Mouse (Mus musculus): ENCODE measurements around the gene Arid4a. TPM values are rescaled to one million over a fixed set of nuclear protein-coding genes. Genes with fewer than 3 reads are reported as not detected.

The Arid4a gene
- polyA plus RNA-seq (2012; rRNA removed; ENCODE audit: low replicate concordance), result 0.57 and 0.99 TPM in 2 replicates

DNA sequence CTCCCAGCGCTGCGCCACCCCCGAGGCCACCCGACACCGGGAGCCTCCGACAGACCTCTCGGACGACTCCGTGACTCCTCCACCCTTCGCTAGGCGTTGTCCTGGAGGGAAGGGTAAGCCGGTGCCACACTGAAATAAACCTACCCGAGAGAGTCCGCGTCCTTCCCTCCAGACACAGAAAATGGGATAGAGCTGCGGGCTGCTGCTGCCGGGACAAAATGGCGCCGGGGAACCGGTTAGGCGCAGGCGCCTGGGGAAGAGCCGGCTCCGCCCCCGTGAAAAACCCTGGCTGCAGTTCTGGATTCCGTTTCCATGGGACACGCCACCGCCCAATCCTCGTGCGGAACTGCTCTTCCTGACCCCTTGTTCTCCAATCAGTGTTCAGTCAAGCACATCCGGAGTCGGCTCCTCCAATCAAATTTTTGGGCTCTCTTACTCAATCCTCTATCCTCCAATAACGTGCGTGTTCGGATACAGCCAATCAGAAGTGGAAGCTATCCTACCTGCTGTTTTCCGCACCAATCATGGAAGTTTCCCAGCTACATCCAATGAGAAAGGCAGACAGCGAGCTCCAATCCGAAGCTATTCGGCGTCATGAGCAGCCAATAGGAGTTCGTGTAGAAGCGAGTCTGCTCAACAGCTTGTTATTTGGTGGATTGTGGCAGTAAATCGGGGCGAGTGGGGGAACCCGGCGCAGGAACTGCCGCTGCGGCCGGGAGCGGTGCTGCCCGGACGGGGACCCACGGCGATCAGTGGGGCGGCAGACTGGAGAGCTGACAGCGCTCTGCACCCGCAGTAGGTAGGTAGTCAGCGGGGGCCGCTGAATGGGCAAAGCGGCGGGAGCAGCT, at the start of gene Arid4a:
Arid4a (plus strand) TSS at position 628 of the 848 bp plus-strand sequence.

DNA sequence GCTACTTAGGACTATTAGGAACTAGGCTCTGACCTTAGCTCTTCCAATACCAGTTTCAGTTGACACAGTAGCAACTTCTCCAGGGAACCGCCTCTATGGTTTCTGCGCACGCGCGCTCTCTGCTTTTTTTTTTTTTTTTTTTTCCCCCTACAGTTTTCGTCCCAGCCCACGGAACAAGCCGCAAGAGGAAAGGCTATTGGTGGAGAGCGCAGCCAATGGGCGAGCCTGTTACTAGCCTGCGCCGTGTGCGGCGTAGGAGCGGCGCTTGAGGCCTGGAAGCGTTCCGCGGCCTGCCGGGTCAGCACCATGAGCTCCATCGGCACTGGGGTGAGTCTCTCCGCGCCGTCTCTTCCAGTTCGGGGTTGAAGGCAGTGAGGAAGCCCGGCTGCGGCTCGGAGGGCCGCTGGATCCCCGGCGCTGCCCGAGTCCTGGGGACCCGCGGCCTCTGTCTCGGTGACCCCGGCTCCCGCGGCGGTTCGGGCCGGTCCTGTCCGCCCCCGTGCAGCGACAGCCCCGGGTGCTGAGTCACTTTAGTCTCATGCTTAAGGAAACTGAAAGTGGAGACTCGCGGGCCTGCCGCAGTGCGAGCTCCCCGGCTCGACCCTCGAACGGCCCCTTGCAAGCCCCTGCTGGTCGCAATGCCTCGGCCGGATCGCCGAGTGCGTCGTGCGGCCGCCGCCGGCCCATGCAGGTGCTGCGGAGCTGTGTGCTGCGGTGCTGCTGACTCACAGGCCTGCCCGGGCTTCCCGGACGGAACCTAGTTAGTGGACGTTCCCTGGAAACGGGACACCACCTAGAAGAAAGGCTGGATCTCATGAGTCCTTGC, 41.1 kb upstream of the Arid4a start, which contains the start of gene Psma3:
Psma3 (plus strand) TSS at position 181 of the 826 bp plus-strand sequence.

DNA sequence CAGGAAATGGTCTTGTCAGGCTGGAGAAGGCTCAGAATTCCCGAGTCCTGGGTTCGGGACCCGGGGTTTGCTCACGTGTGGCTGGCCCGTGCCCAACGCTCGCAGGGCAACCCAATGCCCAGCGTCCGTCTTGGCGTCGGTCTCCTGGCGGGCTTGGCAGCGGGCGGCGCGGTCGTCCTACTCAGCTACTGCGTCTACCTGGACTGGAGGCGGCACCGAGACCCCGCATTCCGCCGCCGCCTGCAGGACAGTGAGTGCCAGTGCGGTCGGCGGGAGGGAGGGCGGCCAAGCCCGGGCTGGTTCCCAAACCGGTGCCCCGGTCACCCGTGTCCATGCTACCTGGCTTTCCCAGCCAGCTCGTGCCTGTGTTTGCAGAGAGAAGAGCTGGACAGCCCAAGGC, 95.5 kb downstream of the Arid4a start, which contains the start of gene Tomm20l:
Tomm20l (plus strand) TSS at position 98 of the 400 bp plus-strand sequence.

DNA sequence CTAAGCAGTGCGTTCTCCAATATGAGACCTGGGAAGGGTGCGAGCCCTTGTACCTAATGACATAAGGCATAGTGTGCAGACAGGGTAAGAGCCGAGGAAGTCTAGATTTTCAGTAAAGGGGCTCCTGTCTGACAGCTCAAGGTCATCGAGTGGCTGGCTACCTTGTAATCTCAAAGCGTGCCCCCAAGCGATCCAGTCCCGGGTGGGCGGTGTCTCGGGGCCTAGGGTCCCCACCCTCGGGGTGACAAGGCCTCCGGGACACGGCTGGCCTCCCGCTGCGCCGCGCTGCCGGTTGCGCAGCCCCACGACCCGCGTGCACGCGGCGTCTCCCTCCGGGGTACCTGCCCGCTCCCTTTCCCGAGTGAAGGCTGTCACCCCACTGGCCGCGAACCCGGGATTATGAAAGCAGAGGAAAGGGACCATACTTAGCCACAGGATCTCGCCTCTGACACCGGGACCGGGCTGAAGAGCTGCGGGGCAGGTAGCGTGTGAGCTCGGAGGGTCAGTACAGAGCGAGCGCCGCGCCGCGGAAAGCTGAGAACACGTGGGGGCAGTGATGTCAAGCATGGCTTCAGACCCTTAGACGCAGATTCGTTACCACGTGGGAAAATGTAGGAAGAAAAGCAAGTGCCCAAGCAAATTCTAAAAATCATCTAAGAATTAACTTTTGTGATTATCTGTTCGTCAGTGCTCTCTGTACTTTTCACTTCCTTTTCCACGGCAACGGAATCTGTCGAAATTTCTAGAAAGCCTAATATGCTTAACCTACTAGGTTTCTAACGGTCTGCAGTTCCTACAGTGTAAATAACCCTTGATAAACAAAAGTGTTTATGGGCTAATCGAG, 120.6 kb downstream of the Arid4a start, which contains the start of the genes Timm9 and 2700049A03Rik:
Timm9 (minus strand) TSS at position 555 of the 844 bp plus-strand sequence.
2700049A03Rik (plus strand) TSS at position 719 of the 844 bp plus-strand sequence.

Other genes with a start within 250 kb of the Arid4a start
- 1.8 and 3.6 TPM in 2 replicates for gene Frmd6, start 190.5 kb upstream of the Arid4a start, polyA plus RNA-seq (2012; rRNA removed; ENCODE audit: low replicate concordance)
- gene Actr10, start 78.1 kb upstream of the Arid4a start, polyA plus RNA-seq (2012; rRNA removed; ENCODE audit: low replicate concordance), result 3.6 and 4.0 TPM in 2 replicates
- gene Psma3, start 41.4 kb upstream of the Arid4a start, polyA plus RNA-seq (2012; rRNA removed; ENCODE audit: low replicate concordance), result 3.7 and 4.7 TPM in 2 replicates
- not detected in 2 replicates for gene Tomm20l, start 95.4 kb downstream of the Arid4a start, polyA plus RNA-seq (2012; rRNA removed; ENCODE audit: low replicate concordance)
- 6.0 and 10.9 TPM in 2 replicates for gene Timm9, start 120.7 kb downstream of the Arid4a start, polyA plus RNA-seq (2012; rRNA removed; ENCODE audit: low replicate concordance)
- gene 2700049A03Rik, start 120.9 kb downstream of the Arid4a start, polyA plus RNA-seq (2012; rRNA removed; ENCODE audit: low replicate concordance), result 0.81 and 0.98 TPM in 2 replicates